Mouse (Mus musculus) hindbrain, embryonic 13.5 days (tissue): ENCODE results near the gene Fam53b. TPM values are rescaled to one million over a fixed set of nuclear protein-coding genes. Genes with fewer than 3 reads are reported as not detected.

Experiments used
- ATAC-seq: fragments of 200-750 bp; cut with Nextera tagmentation; 2 replicates; pipeline ENCODE4 v1.8.0; 2017; ENCODE audit warnings: moderate TSS enrichment; ENCODE audit not compliant: low FRiP score
- H3K27ac ChIP-seq: fragments of 300-500 bp; sonication (generic); 2 replicates; pipeline ENCODE4 v1.5.1; 2015; ENCODE audit warnings: inconsistent platforms, mild to moderate bottlenecking, moderate library complexity
- H3K27me3 ChIP-seq: fragments of 300-500 bp; sonication (generic); 2 replicates; pipeline ENCODE4 v1.6.1; 2015; ENCODE audit warnings: mild to moderate bottlenecking, inconsistent platforms
- H3K36me3 ChIP-seq: fragments of 300-500 bp; sonication (generic); 2 replicates; pipeline ENCODE4 v1.6.1; 2015; ENCODE audit warnings: mild to moderate bottlenecking, inconsistent platforms
- H3K4me1 ChIP-seq: fragments of 300-500 bp; sonication (generic); replicated peaks from 2 replicates; pipeline ENCODE4 v1.6.1; 2015; ENCODE audit warnings: inconsistent platforms
- H3K4me2 ChIP-seq: fragments of 300-500 bp; sonication (generic); 2 replicates; pipeline ENCODE4 v1.6.1; 2015; ENCODE audit warnings: inconsistent platforms, mild to moderate bottlenecking, moderate library complexity
- H3K4me3 ChIP-seq: fragments of 300-500 bp; sonication (generic); 2 replicates; pipeline ENCODE4 v1.5.1; 2015; ENCODE audit warnings: mild to moderate bottlenecking, inconsistent platforms
- H3K9ac ChIP-seq: fragments of 300-500 bp; sonication (generic); 2 replicates; pipeline ENCODE4 v1.6.1; 2015; ENCODE audit warnings: mild to moderate bottlenecking, inconsistent platforms
- H3K9me3 ChIP-seq: fragments of 300-500 bp; sonication (generic); 2 replicates; pipeline ENCODE4 v1.6.1; 2016; ENCODE audit warnings: inconsistent platforms
- WGBS: fragments of 180-500 bp; shearing (Covaris S2); methylation state at CpG from one replicate; pipeline ENCODE4 v1.1.7; 2015; 5-methylcytosine and 5-hydroxymethylcytosine counted together
- polyA plus RNA-seq: library from polyadenylated mRNA; unstranded; fragments of >200 nt; fragmentation: Nextera tagmentation; extraction: Ambion mirVana; gene quantifications from 2 replicates; pipeline ENCODE4 v1.2.1, GENCODE M21; 2015

Fam53b gene
- polyA plus RNA-seq, 1 experiment from 2014 or later: 19.3 TPM

DNA sequence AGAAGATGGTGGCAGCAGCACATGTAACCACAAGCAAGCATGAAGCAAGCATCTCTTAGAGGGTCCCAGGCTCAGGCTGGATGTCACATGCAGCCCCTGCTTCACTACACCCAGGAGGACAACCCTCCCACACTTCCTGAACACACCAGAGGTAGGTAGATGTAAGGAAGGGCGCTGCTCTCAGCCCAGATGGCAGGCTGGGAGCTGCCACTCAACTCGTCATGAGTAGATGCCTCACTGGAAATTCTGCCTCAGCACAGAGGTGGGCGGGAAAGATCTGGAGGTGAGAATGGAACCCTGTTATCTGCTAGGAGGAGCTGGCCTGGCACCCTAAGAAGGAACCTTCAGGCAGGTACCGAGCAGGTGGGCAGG, 45.7 kb downstream of the Fam53b start:
- Histone ChIP-seq H3K9ac (no peak overlapping the region), H3K4me3 (no peak overlapping the region), H3K4me1 (peaks cover 43% of the 10 kb centered on the region), H3K9me3 (no peaks in the 10 kb centered on the region), H3K27ac (peak overlapping the region; percentile 77), H3K27me3 (no peaks in the 10 kb centered on the region), H3K36me3 (peaks cover 19% of the 10 kb centered on the region), H3K4me2 (no peak overlapping the region)
- ATAC-seq: no peak
- WGBS: 80% methylated on average over 4 of the region's 4 CpGs

- ATAC-seq: peak; percentile 65
- no peak overlapping the region for H3K4me3 ChIP-seq
- peaks cover 43% of the 10 kb centered on the region for H3K4me1 ChIP-seq
- H3K9me3 ChIP-seq: no peaks in the 10 kb centered on the region
- peaks cover 15% of the 10 kb centered on the region for H3K36me3 ChIP-seq
- H3K27me3 ChIP-seq: no peaks in the 10 kb centered on the region
- no peak overlapping the region for H3K9ac ChIP-seq
- no peak overlapping the region for H3K4me2 ChIP-seq
- peak overlapping the region; percentile 77 for H3K27ac ChIP-seq
- WGBS: 30% methylated on average over 12 of the region's 12 CpGs
Observed at GRCm38 (mm10) chr7:132767233-132767998, 46.3 kb downstream of the Fam53b start.

- Histone ChIP-seq H3K4me1 (peaks cover 35% of the 10 kb centered on the region), H3K9me3 (no peaks in the 10 kb centered on the region), H3K27ac (peak overlapping the region; percentile 75), H3K9ac (no peak overlapping the region), H3K4me2 (no peak overlapping the region), H3K4me3 (no peak overlapping the region), H3K36me3 (peaks cover 15% of the 10 kb centered on the region), H3K27me3 (no peaks in the 10 kb centered on the region)
- ATAC-seq: no peak
- 88% methylated on average over 11 of the region's 11 CpGs for WGBS
Observed at GRCm38 (mm10) chr7:132766235-132766871, 47.3 kb downstream of the Fam53b start.

- H3K4me2 ChIP-seq: no peak overlapping the region
- no peak overlapping the region for H3K27ac ChIP-seq
- peaks cover 13% of the 10 kb centered on the region for H3K36me3 ChIP-seq
- H3K9ac ChIP-seq: no peak overlapping the region
- 88% methylated on average over 3 of the region's 3 CpGs for WGBS
- H3K27me3 ChIP-seq: no peaks in the 10 kb centered on the region
- no peak for ATAC-seq
- H3K9me3 ChIP-seq: no peaks in the 10 kb centered on the region
- H3K4me1 ChIP-seq: peaks cover 34% of the 10 kb centered on the region
- no peak overlapping the region for H3K4me3 ChIP-seq
Observed at GRCm38 (mm10) chr7:132765629-132766186, 48.0 kb downstream of the Fam53b start.

DNA sequence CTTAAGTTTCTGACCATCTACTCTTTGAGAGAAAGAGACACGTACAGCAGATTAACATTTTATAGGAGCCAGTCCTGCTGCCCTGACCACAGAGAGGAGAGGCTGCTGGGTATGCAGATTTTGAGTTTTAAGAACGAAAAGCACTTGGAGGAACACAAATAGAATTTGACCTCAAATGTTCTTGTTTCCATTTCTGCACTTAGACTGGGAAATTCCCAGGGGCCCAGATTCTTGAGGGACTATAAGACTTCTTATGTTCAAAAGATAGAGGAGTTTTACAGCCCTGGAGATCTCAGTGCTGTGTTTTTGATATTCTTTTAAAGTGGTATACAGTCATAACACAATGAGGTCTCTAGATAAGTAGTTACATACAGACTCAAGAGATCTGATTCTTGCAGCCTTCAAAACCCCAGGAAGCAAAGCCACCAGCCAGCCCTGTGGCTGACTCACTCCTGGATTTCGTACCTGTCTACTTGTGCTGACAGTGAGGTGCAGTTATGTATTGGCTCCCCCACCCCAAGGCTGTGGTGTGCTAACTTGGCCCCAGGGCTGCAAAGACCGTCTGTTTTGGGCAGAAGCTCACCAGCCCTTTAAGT, 48.7 kb downstream of the Fam53b start:
- WGBS: 86% methylated on average over 4 of the region's 4 CpGs
- ATAC-seq: no peak
- H3K36me3 ChIP-seq: peaks cover 10% of the 10 kb centered on the region

GRCm38 (mm10) chr7:132764314-132764713, 49.4 kb downstream of the Fam53b start:
- Histone ChIP-seq H3K9me3 (no peaks in the 10 kb centered on the region), H3K27ac (no peak overlapping the region), H3K27me3 (no peaks in the 10 kb centered on the region), H3K36me3 (peaks cover 17% of the 10 kb centered on the region), H3K4me3 (no peak overlapping the region), H3K4me2 (no peak overlapping the region), H3K9ac (no peak overlapping the region), H3K4me1 (peaks cover 39% of the 10 kb centered on the region)
- WGBS: 95% methylated on average over 4 of the region's 4 CpGs
- no peak for ATAC-seq

More for the DNA sequence above, 48.7 kb downstream of the Fam53b start:
- Histone ChIP-seq H3K9me3 (no peaks in the 10 kb centered on the region), H3K4me2 (no peak overlapping the region), H3K4me3 (no peak overlapping the region), H3K27ac (no peak overlapping the region), H3K9ac (no peak overlapping the region), H3K27me3 (no peaks in the 10 kb centered on the region), H3K4me1 (peaks cover 34% of the 10 kb centered on the region)

DNA sequence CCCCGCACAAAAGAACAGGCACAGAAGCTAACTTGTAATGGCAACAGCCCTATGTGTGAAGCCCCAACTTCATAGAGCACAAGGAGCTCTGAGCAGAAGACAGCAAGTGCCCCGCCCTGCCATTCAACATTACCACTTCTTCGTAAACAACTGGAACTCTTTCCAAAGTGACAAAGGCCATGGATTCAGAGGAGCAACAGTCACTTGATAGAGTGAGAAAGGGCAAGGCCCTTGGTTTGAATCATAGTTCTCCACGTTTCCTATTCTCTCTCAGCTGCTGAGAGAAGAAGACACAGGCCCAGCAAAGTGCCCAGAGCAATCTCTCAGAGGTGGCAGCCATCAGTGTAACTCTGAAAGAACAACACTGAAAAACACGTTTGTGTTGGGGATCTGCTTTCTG, 49.8 kb downstream of the Fam53b start:
- no peak for ATAC-seq
- Histone ChIP-seq H3K4me3 (no peak overlapping the region), H3K4me1 (peaks cover 38% of the 10 kb centered on the region), H3K9ac (no peak overlapping the region), H3K36me3 (peaks cover 21% of the 10 kb centered on the region), H3K27me3 (no peaks in the 10 kb centered on the region), H3K27ac (no peak overlapping the region), H3K9me3 (no peaks in the 10 kb centered on the region), H3K4me2 (no peak overlapping the region)
- 93% methylated on average over 5 of the region's 5 CpGs for WGBS

- Histone ChIP-seq H3K27me3 (no peaks in the 10 kb centered on the region), H3K9me3 (no peaks in the 10 kb centered on the region), H3K27ac (no peak overlapping the region), H3K9ac (no peak overlapping the region), H3K4me3 (no peak overlapping the region), H3K4me2 (no peak overlapping the region), H3K4me1 (peaks cover 33% of the 10 kb centered on the region), H3K36me3 (peaks cover 26% of the 10 kb centered on the region)
- no peak for ATAC-seq
- 97% methylated on average over 6 of the region's 6 CpGs for WGBS
Observed at GRCm38 (mm10) chr7:132763351-132763750, 50.3 kb downstream of the Fam53b start.

- Histone ChIP-seq H3K27ac (no peak overlapping the region), H3K27me3 (no peaks in the 10 kb centered on the region), H3K4me1 (peaks cover 16% of the 10 kb centered on the region), H3K9ac (no peak overlapping the region), H3K4me3 (no peak overlapping the region), H3K9me3 (no peaks in the 10 kb centered on the region), H3K4me2 (no peak overlapping the region), H3K36me3 (peaks cover 42% of the 10 kb centered on the region)
- 96% methylated on average over 2 of the region's 2 CpGs for WGBS
- ATAC-seq: no peak
Observed at GRCm38 (mm10) chr7:132761409-132761808, 52.3 kb downstream of the Fam53b start.

DNA sequence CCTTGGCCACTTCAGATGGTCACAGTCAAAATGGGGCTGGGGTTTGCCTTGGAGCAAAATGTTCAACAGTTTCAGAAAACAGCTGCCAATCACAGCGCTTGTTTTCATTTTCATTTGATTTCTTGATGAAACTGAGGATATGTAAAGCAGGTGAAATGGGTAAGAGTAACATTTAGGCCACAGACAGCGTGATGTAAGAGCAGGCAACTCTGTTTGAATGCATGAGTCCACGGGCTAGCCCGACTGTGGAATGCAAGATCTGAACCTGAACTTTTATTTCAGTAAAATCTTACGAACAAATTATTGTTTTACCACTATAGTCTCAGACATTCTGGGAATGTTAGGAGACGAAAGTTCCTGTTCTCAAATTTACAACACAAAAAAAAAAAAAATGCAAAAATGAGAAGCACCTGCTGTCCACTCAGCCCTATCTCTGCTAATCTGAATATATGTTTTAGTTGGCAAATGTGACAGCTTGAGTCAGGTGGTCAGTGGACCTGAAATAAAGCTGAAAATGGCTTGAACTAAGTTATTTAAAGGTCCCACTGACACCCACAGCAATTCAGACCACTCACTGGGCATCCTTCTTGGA, 53.0 kb downstream of the Fam53b start:
- no peak overlapping the region for H3K9ac ChIP-seq
- no peak overlapping the region for H3K4me2 ChIP-seq
- H3K9me3 ChIP-seq: no peaks in the 10 kb centered on the region
- H3K27ac ChIP-seq: peak overlapping the region; percentile 62; the same call in 1 of the 2 replicates
- peaks cover 42% of the 10 kb centered on the region for H3K36me3 ChIP-seq
- no peaks in the 10 kb centered on the region for H3K27me3 ChIP-seq
- no peak overlapping the region for H3K4me3 ChIP-seq
- peaks cover 15% of the 10 kb centered on the region for H3K4me1 ChIP-seq
- WGBS: 95% methylated on average over 6 of the region's 6 CpGs
- no peak for ATAC-seq

- 57% methylated on average over 6 of the region's 6 CpGs for WGBS
- peak overlapping the region; percentile 62; the same call in 1 of the 2 replicates for H3K27ac ChIP-seq
- no peak for ATAC-seq
Observed at GRCm38 (mm10) chr7:132759926-132760325, 53.8 kb downstream of the Fam53b start.

DNA sequence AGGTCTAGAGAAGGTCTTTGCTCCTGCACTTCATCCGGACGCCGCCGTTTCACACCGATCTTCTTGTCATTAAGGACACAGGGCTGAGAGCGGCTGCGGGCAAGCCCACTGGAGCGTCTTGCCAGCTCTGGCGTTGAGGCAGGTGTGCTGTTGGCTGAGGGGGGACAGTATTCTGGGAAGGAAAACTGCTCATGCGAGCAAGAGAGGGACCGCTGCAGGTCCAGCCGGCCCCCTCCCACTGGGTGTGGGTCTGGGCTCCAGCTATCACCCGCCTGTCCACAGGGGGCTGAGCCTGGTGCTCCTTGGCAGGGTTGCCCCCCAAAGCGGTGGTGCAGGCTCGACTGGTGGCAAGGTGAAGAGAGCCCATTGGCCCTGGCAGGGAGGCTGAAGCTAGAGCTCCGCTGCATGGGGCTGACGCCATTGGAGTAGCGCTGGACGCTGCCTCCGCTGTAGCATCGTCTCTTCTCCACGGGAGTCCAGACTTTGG, 54.2 kb downstream of the Fam53b start:
- peaks cover 42% of the 10 kb centered on the region for H3K36me3 ChIP-seq
- WGBS: 89% methylated on average over 22 of the region's 22 CpGs
- H3K27ac ChIP-seq: 0 out of 2 replicates have a peak overlapping the region, but pooled peaks have one; percentile 26
- no peak for ATAC-seq
- H3K4me2 ChIP-seq: no peak overlapping the region
- H3K4me1 ChIP-seq: peaks cover 23% of the 10 kb centered on the region
- H3K27me3 ChIP-seq: no peaks in the 10 kb centered on the region
- H3K9ac ChIP-seq: no peak overlapping the region; the same call in 1 of the 2 replicates
- no peak overlapping the region for H3K4me3 ChIP-seq
- H3K9me3 ChIP-seq: no peaks in the 10 kb centered on the region

More at GRCm38 (mm10) chr7:132759926-132760325, 53.8 kb downstream of the Fam53b start:
- Histone ChIP-seq H3K9me3 (no peaks in the 10 kb centered on the region), H3K4me2 (no peak overlapping the region), H3K4me3 (no peak overlapping the region), H3K4me1 (peaks cover 18% of the 10 kb centered on the region), H3K27me3 (no peaks in the 10 kb centered on the region), H3K36me3 (peaks cover 42% of the 10 kb centered on the region), H3K9ac (no peak overlapping the region; the same call in 1 of the 2 replicates)
